Mouse (Mus musculus) B cell, adult 62 days (primary cell): ENCODE measurements around the gene Olfr890. TPM values are rescaled to one million over a fixed set of nuclear protein-coding genes. Genes with fewer than 3 reads are reported as not detected.

ENCODE experiments used
- total RNA-seq: library from RNA; stranded (reverse); gene quantifications from 4 replicates; pipeline ENCODE4 v1.2.4, GENCODE M21; 2023

Gene Olfr890
- not detected in 4 replicates for total RNA-seq

GRCm38 (mm10) chr9:38142217-38142616, at the start of gene Olfr890:
Gene Olfr890, plus strand, starts transcription at chr9:38142517.

GRCm38 (mm10) chr9:38107828-38108227, 34.5 kb upstream of the Olfr890 start, which contains the start of gene Olfr888:
Gene Olfr888, plus strand, starts transcription at chr9:38108128.

GRCm38 (mm10) chr9:38114898-38115297, 27.4 kb upstream of the Olfr890 start, which contains the start of gene Olfr889:
Gene Olfr889, plus strand, starts transcription at chr9:38115198.

GRCm38 (mm10) chr9:38180721-38181120, 38.4 kb downstream of the Olfr890 start, which contains the start of gene Olfr891:
Gene Olfr891, minus strand, starts transcription at chr9:38180821.

Other genes starting within 250 kb of the Olfr890 start
- gene Olfr145, start 245.8 kb upstream of the Olfr890 start, total RNA-seq: not detected in 4 replicates
- not detected in 4 replicates for gene Olfr878, start 224.7 kb upstream of the Olfr890 start, total RNA-seq
- not detected in 4 replicates for gene Olfr881, start 150.7 kb upstream of the Olfr890 start, total RNA-seq
- gene Olfr883, start 116.7 kb upstream of the Olfr890 start, total RNA-seq: not detected in 4 replicates
- not detected in 4 replicates for gene Olfr884, start 96.0 kb upstream of the Olfr890 start, total RNA-seq
- not detected in 4 replicates for gene Olfr885, start 81.2 kb upstream of the Olfr890 start, total RNA-seq
- gene Olfr887, start 58.4 kb upstream of the Olfr890 start, total RNA-seq: not detected in 4 replicates
- gene Olfr888, start 34.4 kb upstream of the Olfr890 start, total RNA-seq: not detected in 4 replicates
- 0.09 to 0.19 TPM in 2 of 4 replicates, not detected in the others for gene Olfr889, start 27.3 kb upstream of the Olfr890 start, total RNA-seq
- gene Olfr891, start 38.3 kb downstream of the Olfr890 start, total RNA-seq: not detected in 4 replicates
- not detected in 4 replicates for gene Olfr893, start 65.8 kb downstream of the Olfr890 start, total RNA-seq
- not detected in 4 replicates for gene Olfr894, start 75.5 kb downstream of the Olfr890 start, total RNA-seq
- gene Olfr143, start 110.3 kb downstream of the Olfr890 start, total RNA-seq: not detected in 4 replicates
- not detected in 4 replicates for gene Olfr895, start 125.3 kb downstream of the Olfr890 start, total RNA-seq
- gene Olfr896-ps1, start 148.6 kb downstream of the Olfr890 start, total RNA-seq: not detected in 4 replicates
- gene Olfr25, start 186.5 kb downstream of the Olfr890 start, total RNA-seq: not detected in 4 replicates
- gene Olfr898, start 205.9 kb downstream of the Olfr890 start, total RNA-seq: not detected in 4 replicates
- gene Olfr250, start 224.4 kb downstream of the Olfr890 start, total RNA-seq: not detected in 4 replicates
- gene Olfr251, start 234.6 kb downstream of the Olfr890 start, total RNA-seq: not detected in 4 replicates